Mouse (Mus musculus): ENCODE data around the gene Tob2.
A peak's percentile ranks its signal among the peaks of the same experiment; 100 is the strongest.

Gene Tob2

DNA sequence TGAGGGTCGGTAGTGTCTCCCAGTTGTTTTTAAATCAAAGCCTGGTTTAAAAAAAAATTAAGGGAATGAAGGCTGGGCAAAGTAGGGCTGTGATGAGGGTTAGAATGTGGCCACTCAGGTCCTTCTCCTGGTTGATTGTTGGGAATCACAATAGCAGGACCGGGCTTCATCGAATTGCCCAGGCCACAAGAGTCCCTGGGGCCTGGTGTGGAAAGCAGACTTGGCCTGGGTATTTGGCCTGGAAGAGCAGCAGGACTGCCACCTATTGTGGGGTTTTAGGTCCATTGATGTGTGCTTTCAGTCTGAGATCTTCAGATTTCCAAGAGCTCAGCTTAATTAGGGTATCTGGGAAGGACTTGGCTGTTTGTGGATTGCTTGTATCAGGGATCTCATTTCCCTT is 46.3 kb downstream of the Tob2 start:
- DNase-seq (ENCODE audit: low read depth, low spot score): no peak

DNA sequence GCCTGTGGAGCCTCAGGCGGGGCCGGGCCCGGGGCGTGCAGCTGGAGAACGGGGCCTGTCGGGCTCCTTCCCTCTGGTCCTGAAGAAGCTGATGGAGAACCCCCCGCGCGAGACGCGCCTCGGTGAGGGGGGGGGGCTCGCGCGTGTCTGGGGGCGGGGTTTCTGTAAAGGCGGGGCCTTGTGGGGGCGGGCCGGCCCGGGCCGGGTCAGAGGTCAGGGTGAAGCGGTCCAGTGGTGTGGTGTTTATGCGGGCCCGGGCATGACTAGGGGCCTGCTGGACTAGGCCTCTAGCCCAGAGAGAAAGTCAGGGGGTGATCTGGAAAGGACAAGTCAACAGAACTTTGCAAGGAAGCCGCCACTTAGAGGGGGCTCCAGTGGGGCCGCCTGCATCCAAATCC is 47.0 kb downstream of the Tob2 start:
- DNase-seq (ENCODE audit: low read depth, low spot score): no peak

DNA sequence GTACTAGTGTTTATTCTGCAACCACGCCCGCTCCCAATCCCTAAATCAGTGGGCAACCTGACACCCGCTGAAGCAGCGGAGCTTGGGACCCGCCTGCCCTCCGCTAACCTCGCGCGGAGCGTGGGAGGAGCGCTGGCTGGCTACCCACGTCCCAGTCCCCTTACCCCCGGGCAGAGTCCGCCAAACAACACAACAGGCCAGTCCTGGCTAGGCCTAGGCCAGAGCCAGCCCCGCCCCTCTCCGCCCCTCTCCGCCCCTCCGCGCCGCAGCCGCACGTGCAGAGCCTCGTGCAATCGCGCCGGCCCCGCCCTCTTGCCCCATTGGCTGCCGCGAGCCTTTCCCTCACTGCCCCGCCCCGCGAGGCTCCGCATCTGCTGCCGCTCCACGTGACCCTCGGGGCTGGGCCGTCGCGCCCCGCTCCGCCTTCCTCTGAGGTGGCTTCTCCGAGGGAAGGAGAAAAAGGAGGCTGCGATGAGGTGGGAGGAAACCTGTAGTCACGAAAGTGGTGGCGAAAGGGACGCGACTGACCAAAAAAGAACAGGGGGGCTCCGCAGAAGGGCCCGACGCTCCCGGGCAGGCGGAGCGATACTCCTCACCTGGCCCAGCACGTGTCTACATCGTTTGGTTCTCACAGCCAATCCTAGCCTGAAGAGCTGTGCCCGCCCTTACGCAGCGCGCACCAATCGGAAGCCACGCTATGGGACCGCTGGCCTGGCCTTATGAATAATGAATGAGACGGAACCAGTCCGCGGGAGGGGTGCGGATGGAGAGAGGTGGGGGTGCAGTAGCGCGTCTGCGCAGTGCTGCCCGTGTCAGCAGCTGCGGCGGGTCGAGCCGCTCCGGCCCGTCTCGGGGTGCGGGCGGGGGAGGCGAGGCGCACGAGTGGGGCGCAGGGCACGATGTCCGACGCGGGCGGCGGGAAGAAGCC is 47.7 kb downstream of the Tob2 start:
- peak; percentile 98 for DNase-seq (ENCODE audit: low read depth, low spot score)

DNA sequence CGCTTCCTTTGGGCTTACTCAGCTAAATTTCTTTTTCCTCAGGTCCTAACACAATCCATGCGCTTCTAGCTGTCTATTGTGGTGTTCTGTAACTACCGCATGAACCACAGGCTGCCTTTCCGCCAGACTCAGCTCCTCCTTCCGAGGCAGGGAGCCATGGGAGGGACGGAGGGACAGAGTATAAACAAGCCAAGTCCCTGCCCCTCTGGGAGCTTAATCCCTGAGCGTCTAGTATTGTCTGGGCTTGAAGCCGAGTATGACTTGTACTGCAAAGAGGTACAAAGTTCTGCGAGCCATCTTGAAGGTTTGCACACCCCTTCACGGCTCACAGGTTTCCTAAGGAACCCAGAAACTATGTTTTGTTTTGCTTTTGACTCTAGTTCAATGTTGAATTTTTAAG is 48.4 kb downstream of the Tob2 start:
- DNase-seq (ENCODE audit: low read depth, low spot score): peak; percentile 54

DNA sequence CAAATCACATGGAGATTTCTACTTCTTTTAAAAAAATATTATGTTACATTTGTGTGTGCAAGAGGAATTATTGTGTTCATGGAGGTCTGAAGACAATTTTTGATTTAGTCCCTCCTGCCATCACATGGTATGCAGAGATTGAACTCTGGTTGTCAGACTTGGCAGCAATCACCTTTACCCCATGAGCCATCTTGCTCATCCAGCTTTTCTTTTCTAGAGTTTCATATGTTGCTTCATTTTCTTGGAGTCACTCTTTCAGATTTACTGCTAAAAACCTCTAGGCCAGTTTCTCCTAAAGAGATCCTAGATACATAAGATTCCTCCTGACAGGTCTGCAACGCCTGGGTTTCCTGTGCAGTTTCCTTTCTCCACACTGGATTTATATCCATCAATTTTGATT is 49.0 kb downstream of the Tob2 start:
- DNase-seq (ENCODE audit: low read depth, low spot score): no peak

DNA sequence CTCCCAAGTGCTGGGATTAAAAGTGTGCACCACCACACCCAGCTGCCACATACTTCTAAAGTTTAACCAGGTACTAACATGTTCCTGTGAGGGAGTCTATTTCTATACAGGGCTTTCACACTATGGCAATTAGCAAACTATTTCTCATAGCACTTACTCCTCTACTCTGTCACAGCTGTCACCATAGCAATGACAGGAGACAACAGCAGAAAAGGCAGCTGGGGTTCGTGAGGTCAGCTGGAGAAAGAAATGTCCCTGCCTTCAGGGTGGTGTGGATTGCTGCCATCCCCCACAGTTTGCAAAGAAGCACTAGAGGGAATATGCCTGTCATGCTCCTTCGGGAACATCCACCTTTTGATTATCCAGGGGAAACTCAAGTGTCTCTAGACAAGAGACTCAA is 49.8 kb downstream of the Tob2 start:
- no peak for DNase-seq (ENCODE audit: low read depth, low spot score)

DNA sequence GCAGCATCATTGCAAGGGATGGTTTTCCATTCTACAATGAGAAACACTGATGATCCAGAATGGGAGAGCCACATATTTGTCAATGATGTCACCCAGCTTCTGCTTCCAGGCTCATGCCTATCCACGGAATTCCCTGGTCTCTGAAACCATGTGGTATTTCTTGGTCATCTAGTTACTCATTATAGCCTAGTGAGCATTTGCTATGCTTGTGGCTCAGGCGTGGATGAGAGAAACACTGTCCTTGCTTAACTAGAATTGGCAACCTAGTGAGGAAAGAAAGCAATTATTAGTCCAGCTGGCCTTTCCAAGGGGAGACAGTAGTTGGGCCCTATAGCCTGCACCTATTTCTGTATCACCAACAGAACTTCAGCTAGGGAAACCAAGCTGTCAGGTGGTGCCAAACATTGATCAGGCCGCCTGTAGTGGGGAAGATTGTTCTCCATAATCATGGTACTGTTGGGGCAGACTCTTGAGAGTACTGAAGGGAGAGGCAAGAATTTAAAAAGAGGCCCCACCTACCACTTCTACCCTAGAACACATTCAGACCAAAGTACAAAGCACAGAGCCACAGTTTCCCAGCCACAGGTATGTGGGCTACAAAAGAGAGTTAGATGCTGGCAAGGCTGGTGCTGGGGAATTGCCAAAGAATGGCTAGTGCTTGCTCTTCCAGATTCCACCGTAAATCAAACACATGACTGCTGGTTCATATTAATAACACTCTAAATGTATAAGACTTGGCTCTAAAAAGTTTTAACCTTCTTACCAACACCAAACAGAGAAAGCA is 51.8 kb downstream of the Tob2 start:
- no peak for DNase-seq (ENCODE audit: low read depth, low spot score)

DNA sequence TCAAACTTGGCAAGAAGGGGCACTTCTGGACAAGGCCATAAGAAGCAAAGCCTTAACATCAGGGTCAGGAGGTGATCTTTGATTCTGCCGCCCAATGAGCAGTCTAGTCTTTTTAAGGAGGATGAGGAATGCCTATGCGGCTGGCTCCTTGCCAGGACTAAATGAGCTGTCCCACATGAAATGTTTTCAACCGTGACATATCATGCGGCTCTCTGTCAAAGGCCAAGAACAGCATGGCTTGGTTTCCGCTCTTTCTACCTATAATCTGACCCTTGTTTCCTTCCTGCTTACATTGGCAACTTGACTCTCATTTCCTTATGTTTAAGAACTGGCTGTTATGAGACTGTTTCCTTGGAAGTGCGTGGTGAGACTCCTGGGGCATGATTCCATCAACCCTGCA is 53.0 kb downstream of the Tob2 start:
- no peak for DNase-seq (ENCODE audit: low read depth, low spot score)

DNA sequence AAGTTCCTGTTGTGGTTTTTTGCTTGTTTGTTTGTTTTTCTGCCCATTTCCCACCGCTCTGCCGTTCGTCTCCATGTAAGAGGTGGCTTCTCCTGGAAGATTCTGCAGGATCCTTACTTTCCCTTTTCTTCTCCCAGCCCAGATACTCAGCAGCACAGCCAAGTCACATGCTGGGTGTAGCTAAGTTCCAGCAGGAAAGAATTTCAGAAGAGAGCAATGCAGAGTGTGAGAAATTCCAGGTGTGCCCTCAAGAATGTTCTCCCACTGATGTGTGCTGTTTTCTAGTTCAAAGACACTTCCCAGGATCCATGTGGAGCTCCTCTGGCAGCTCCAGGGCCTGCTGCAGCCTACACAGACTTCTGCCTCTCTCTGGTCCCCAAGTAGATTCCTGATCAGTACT is 53.7 kb downstream of the Tob2 start:
- DNase-seq (ENCODE audit: low read depth, low spot score): no peak

DNA sequence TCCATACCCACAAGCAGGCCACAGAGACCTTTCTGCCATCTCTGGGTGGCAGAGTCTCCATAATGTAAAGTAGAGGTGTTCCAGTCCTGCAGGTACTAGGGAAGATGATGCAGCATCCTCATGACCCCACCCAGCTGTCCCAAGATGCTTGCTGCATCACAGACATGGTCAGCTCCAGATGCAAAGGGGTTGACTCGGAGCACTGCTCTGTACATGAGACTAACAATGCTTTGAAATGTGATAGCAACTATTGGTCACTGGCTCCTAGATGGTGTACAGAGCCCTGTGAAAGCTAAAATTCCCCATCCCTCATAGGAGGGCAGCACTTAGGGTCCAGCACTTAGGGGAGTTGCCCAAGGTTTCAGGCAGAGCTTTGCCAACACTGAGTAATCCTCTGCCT is 54.4 kb downstream of the Tob2 start:
- DNase-seq (ENCODE audit: low read depth, low spot score): peak; percentile 50

DNA sequence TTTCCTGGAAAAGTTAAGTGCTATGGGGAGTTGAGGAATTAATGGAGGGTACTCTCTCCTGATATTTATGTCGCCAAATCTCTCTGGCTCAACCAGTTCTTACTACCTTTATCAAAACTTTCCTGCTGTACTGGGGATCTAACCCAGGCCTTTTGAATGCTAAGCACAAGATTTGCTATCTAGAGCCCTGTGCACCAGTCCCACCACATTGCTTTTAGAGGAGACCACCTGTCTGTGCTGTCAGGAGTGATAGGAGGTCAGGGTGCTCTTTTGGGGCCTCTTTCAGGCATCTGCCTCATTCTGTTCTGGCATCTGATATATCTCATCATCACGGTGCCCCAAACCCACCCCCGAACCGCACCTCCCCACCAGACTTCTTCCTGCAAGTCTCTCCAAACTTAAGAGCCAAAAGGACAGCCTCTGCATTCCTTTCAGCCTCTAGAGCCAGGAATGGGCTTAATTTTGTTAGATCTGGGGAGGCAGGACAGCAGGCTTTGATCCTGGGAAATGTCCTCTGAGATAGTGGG is 55.1 kb downstream of the Tob2 start:
- no peak for DNase-seq (ENCODE audit: low read depth, low spot score)

DNA sequence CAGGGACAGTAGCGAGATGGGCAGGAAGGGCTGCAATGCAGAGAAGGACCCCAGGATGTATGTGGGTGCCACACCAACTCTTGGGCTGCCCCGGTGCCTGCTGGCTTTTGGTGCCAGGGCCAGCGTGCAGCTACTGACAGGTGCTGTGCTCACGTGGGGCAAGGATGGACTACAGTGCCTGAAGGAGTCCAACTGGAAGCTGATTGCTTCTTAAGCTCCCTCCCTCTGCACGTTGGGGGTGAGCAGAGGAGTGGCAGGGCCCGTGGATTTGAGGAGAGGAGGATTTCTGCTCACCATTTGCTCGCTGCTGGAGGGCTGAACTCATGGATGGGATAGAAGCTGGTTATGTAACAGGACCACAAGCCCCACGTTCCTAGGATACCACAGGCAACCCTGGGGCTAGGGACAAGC is 55.6 kb downstream of the Tob2 start:
- peak; percentile 56 for DNase-seq (ENCODE audit: low read depth, low spot score)

DNA sequence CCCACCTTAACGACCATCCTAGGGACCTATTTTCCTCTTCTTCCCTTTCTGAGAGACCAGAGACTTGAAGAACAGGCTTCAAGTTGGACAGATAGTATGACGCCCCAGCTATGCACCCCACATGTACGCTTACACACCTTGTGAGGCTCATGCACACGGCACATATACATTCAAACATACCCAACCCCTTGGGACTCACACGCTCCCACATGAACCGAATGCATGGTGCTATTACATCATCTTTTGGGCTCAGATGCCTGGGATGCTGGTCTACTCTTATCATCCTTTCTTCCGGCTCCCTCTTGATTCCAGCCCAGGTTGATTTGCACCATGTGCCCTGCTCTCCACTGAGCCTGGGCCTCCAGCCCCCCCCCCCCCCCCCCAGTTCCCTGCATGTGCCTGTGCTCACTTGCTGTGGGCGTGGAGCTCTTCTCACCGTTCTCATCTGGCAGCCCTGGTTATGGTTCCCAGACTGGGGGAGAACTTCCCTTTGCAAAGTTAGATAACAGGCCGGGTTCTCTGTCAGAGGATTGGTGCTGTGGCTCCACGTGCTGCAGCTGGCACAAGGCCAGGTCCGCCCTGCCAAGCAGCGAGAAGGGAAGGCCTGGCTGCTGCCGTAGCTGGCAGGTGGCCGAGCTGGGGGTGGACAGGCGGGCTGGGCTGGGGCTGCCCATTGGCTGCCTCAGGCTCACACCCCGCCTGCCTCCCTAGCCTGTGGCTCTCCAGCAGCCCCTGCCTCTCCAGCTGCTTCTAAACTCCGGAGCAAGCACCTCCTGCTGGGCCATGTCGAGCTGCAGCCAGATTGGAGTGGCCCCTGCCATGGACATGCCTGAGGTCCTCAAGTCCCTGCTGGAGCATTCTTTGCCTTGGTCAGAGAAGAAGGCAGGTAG is 56.4 kb downstream of the Tob2 start, which contains the start of gene Tef:
TSS of gene Tef (plus strand) at position 421 of the 890 bp plus-strand sequence.
- DNase-seq (ENCODE audit: low read depth, low spot score): peak; percentile 81

DNA sequence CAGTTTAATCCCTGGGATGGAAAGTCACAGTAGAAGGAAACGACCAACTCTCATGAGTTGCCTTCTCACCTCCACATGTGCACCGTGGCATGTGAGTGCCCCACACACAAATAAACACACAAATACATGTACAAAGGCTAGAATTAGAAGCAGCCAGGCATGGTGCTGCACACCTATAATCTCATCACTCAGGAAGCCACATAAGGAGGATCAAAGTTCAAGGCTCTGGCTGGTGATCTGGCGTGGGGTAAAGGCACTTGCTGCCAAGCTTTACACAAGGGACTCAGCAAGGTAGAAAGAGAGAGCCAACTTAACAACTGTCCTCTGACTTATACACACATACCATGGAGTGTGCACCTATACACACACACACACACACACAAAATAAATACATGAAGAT is 58.2 kb downstream of the Tob2 start:
- no peak for DNase-seq (ENCODE audit: low read depth, low spot score)

DNA sequence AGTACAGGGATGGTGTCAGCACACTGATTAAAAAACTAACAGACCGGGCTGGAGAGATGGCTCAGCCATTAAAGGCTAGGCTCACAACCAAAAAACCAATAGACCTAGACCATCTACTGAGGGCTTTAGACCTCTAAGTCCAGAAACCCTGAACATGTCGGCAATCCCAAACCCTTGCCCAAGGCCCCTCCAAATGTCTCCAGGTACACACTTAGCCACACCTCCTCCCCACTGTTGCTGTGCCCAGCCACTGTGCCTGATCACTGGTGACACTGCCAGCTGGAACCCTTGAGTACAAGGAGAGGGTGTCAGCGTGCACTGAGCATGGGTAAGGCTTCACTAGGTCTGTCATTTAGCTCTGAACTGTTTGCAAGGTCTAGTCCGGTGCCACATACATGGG is 60.2 kb downstream of the Tob2 start:
- DNase-seq (ENCODE audit: low read depth, low spot score): no peak

All from retina, adult 2 months (tissue).